Mouse (Mus musculus): ENCODE data around the gene Alpk3.

DNA sequence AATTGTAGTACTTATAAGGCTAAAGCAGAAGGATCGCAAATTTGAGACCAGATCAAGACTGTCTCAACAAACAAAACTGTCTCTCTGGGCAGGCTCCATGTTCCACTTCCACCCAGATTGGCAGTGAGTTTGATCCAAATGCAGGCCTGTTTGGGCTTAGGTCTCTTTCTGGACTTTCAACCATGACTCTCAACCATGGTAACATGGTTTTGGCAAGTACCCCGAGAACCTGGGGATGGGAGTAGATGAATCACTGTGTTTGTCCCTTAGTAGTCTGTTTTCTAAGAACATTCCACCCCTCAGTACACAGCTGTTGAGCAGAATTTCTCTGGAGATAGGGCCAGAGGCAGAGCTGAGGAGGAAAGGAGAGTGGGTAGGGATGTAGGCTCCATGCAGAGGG is 31.6 kb upstream of the Alpk3 start:
- TF ChIP-seq MAFK (IDR thresholded peaks at IDR 0.05; ENCODE audit: insufficient read depth, low read depth, low read length) (no peak), ZC3H11A (IDR thresholded peaks at IDR 0.05; ENCODE audit: borderline replicate concordance, low read depth, low read length) (no peak), HCFC1 (IDR thresholded peaks at IDR 0.05; ENCODE audit: borderline replicate concordance, insufficient read depth, low read length) (no peak), ZNF384 (IDR thresholded peaks at IDR 0.05; ENCODE audit: low read depth, low read length) (no peak)

Data from ES-E14 (cell line).